Mouse (Mus musculus) heart, embryonic 16.5 days (tissue): ENCODE measurements around the gene Ryr1. TPM values are rescaled to one million over a fixed set of nuclear protein-coding genes. Genes with fewer than 3 reads are reported as not detected.

ENCODE experiments used
- ATAC-seq: fragments of 200-750 bp; cut with Nextera tagmentation; replicated peaks from 2 replicates; pipeline ENCODE4 v1.8.0; 2017; ENCODE audit warnings: moderate number of reproducible peaks; ENCODE audit not compliant: insufficient read depth, low FRiP score; ENCODE audit errors: extremely low read depth
- H3K27ac ChIP-seq: fragments of 300-500 bp; sonication (generic); 2 replicates; pipeline ENCODE4 v1.5.1; 2014; ENCODE audit warnings: mild to moderate bottlenecking, low read length, control low read depth, moderate library complexity
- H3K27me3 ChIP-seq: fragments of 300-500 bp; sonication (generic); 2 replicates; pipeline ENCODE4 v1.6.1; 2014; ENCODE audit warnings: low read length, mixed read lengths; ENCODE audit not compliant: control insufficient read depth, insufficient read depth
- H3K36me3 ChIP-seq: fragments of 300-500 bp; sonication (generic); 2 replicates; pipeline ENCODE4 v1.6.1; 2014; ENCODE audit not compliant: control insufficient read depth, insufficient read depth
- H3K4me1 ChIP-seq: fragments of 300-500 bp; sonication (generic); 2 replicates; pipeline ENCODE4 v1.6.1; 2014; ENCODE audit warnings: low read length, mixed read lengths; ENCODE audit not compliant: control insufficient read depth, insufficient read depth
- H3K4me2 ChIP-seq: fragments of 300-500 bp; sonication (generic); 2 replicates; pipeline ENCODE4 v1.6.1; 2014; ENCODE audit warnings: low read depth, mild to moderate bottlenecking, control low read depth, low read length
- H3K4me3 ChIP-seq: fragments of 300-500 bp; sonication (generic); 2 replicates; pipeline ENCODE4 v1.5.1; 2014; ENCODE audit warnings: mild to moderate bottlenecking, control low read depth, low read length
- H3K9ac ChIP-seq: fragments of 300-500 bp; sonication (generic); 2 replicates; pipeline ENCODE4 v1.6.1; 2014; ENCODE audit warnings: low read length, control low read depth
- H3K9me3 ChIP-seq: fragments of 300-500 bp; sonication (generic); replicated peaks from 2 replicates; pipeline ENCODE4 v1.6.1; 2016; ENCODE audit warnings: low read length; ENCODE audit not compliant: control insufficient read depth
- WGBS: fragments of 180-500 bp; shearing (Covaris S2); extraction: QIAGEN DNeasy Blood & Tissue Kit; methylation state at CpG from one replicate; pipeline ENCODE4 v1.1.7; 2014; 5-methylcytosine and 5-hydroxymethylcytosine counted together
- polyA plus RNA-seq: library from polyadenylated mRNA; unstranded; fragments of >200 nt; fragmentation: Nextera tagmentation; extraction: Ambion mirVana; gene quantifications from 2 replicates; pipeline ENCODE4 v1.2.1, GENCODE M21; 2015

The Ryr1 gene
- polyA plus RNA-seq, 1 experiment from 2014 or later: 0.22 TPM

DNA sequence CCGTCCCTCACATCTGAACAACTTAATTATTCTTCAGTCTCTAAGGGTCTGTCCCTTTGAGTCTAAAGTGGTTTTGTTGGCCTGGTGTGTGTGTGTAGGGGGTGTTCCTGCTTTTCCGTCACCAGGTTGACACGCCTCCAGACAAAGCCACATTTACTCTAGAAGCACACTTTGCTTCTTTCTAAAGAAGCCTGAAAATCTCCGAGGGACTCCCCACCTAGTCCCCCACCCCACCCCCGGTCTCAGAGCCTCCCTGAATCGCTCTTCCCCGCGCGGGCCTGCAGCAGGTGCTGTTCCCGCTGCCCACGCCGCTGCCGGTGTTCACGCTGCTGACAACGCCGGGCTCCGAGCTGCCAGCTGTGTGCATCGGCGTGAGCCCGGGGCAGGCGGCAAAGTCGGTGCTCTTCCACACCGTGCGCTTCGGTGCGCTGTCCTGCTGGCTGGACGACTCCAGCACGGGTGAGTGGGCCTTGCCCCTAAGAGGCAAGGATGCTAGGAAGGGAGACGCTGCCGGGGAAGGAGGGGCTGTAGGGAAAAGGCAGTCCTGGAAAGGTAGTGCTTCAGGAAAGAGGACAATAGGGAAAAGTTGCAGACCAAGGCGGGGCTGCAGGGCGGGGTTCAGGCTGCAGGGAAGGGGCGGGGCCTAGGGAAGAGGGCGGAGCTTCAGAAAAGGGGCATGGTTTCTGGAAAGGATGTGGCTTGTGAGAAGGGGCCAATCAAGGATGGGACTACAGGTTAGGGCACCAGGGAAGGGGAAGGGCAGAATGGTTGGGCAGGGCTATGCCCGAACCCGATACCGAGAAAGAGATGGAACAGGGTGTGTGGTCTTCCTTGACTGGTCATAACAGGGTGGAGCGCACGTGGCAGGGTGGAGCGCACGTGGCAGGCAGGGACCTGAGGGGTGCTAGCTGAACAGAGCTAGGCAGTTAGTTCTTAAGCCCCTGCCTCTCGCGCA, 124.1 kb downstream of the Ryr1 start:
- H3K36me3 ChIP-seq: no peaks in the 10 kb centered on the region; the same call in 1 of the 2 replicates
- no peaks in the 10 kb centered on the region for H3K27me3 ChIP-seq
- ATAC-seq: peak; percentile 50
- H3K4me3 ChIP-seq: peak overlapping the region; percentile 52
- 8% methylated on average over 43 of the region's 43 CpGs for WGBS
- peak overlapping the region; percentile 62 for H3K9ac ChIP-seq
- H3K4me1 ChIP-seq: no peaks in the 10 kb centered on the region
- H3K9me3 ChIP-seq: no peaks in the 10 kb centered on the region
- H3K4me2 ChIP-seq: peak overlapping the region; percentile 80
- no peak overlapping the region for H3K27ac ChIP-seq

DNA sequence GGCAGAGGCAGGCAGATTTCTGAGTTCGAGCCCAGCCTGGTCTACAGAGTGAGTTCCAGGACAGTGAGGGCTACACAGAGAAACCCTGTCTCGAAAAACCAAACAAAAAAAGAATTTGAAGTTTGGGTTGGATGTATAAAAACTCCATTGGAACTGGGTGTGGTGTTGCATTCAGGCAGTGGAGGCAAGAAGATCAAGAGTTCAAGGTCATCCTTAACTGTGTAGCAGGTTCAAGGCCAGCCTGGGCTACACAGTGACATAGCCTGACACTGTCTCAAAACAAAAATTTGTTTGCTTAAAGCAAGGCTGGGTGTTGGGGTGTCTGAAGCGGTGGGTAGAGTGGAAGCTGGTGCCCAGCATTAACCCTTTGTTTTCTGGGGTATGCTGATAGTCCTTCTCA, 131.6 kb downstream of the Ryr1 start:
- ATAC-seq: no peak
- Histone ChIP-seq H3K36me3 (no peaks in the 10 kb centered on the region; the same call in 1 of the 2 replicates), H3K9ac (no peak overlapping the region), H3K4me2 (no peak overlapping the region), H3K27me3 (no peaks in the 10 kb centered on the region), H3K9me3 (0 out of 2 replicates have a peak, but pooled peaks cover 2% of the 10 kb centered on the region), H3K4me1 (no peaks in the 10 kb centered on the region), H3K27ac (no peak overlapping the region), H3K4me3 (no peak overlapping the region)
- 87% methylated on average over 3 of the region's 3 CpGs for WGBS

DNA sequence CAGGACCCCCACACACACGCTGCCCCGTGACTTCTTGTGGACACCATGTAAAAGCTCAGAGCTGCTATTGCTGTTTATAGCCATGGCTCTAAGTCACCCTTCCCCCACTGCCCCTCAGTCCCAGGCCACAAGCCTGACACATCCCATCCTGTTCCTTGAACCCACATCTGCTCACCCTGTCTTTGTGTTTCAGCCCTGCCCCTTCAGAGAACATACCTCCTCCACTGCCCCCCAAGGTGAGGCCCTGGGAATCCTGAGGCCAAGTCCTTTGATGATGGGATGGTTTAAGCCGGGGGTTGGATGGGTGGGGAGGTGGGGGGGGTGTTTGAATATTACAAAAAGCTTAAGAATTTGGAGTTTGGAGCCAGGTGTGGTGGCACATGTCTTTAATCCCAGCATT, 132.0 kb downstream of the Ryr1 start:
- H3K4me3 ChIP-seq: no peak overlapping the region

DNA sequence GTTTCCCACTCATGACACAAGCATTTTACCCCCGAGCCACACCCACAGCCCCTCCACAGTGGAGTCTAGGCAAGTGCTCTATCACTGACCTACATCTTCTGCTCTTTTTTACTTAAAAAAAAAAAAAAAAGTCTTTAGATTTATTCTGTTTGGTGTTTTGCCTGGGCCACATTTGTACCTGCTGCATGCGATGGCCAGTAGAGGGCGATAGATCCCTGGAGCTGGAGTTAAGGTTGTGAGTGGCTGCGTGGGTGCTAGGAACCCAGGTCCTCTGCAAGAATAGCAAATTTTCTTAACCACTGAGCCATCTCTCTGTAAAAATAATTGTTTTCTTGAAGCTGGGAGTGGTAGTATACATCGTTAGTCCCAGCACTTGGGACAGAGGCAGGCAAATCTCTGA, 133.4 kb downstream of the Ryr1 start:
- Histone ChIP-seq H3K4me1 (no peaks in the 10 kb centered on the region), H3K4me3 (no peak overlapping the region), H3K36me3 (no peaks in the 10 kb centered on the region; the same call in 1 of the 2 replicates), H3K4me2 (no peak overlapping the region), H3K27ac (no peak overlapping the region), H3K9me3 (0 out of 2 replicates have a peak, but pooled peaks cover 2% of the 10 kb centered on the region), H3K9ac (no peak overlapping the region), H3K27me3 (no peaks in the 10 kb centered on the region)
- WGBS: 68% methylated on average over 5 of the region's 5 CpGs
- ATAC-seq: no peak

More for the DNA sequence above, 132.0 kb downstream of the Ryr1 start:
- Histone ChIP-seq H3K4me2 (no peak overlapping the region), H3K4me1 (no peaks in the 10 kb centered on the region), H3K9me3 (0 out of 2 replicates have a peak, but pooled peaks cover 2% of the 10 kb centered on the region), H3K27ac (no peak overlapping the region), H3K27me3 (no peaks in the 10 kb centered on the region), H3K9ac (no peak overlapping the region), H3K36me3 (no peaks in the 10 kb centered on the region; the same call in 1 of the 2 replicates)
- WGBS: 88% methylated on average over 3 of the region's 3 CpGs
- ATAC-seq: no peak

DNA sequence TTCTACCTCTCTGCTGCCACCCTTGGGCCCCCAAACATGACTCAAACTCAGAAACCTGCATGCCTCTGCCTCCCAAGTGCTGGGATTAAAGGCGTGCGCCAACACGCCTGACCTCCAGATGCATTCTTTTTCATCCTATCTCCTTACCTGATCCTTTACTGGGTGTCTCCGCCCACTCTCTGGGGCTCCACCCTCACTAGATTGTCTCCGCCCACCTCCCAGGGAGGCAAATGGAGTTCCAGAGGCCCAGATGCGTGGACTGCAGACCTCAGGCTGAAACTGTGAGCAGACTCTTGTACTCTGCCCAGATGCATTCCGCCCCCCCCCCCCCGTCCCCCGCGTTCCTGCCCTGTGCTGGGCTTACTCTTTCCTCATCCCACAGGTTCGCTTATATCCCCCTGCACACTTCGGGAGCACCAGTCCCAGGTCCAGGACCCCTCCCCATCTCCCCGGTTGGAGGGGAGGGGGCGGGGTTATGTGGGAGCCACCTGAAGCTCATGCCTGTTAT, 134.2 kb downstream of the Ryr1 start:
- no peak overlapping the region for H3K9ac ChIP-seq
- no peak overlapping the region for H3K4me2 ChIP-seq
- H3K4me3 ChIP-seq: no peak overlapping the region
- ATAC-seq: no peak
- no peaks in the 10 kb centered on the region for H3K36me3 ChIP-seq
- H3K27ac ChIP-seq: no peak overlapping the region
- H3K27me3 ChIP-seq: no peaks in the 10 kb centered on the region
- 48% methylated on average over 13 of the region's 14 CpGs for WGBS
- no peaks in the 10 kb centered on the region for H3K4me1 ChIP-seq
- 0 out of 2 replicates have a peak, but pooled peaks cover 2% of the 10 kb centered on the region for H3K9me3 ChIP-seq

DNA sequence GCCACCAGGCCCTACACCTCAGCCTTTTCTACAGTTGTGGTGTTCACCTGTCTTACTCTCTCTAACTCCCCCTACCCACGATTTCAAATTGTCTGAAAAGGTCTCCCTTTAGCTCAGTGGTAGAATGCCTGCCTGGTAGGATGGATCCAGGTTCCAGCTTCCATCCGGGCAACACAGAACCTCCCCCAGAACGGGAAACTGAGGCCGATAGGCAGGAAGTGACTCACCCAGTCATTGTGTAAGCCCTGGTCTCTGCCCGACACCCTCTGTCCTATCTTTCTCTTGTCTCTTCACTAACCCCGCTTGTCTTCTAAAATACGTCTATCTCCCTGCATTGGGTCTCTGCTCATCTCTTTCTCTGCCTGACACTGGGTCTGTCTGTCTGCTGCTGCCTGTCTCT, 139.8 kb downstream of the Ryr1 start:
- Histone ChIP-seq H3K27me3 (no peaks in the 10 kb centered on the region), H3K4me2 (no peak overlapping the region), H3K4me1 (peaks cover 11% of the 10 kb centered on the region), H3K36me3 (no peaks in the 10 kb centered on the region), H3K27ac (no peak overlapping the region), H3K4me3 (no peak overlapping the region), H3K9ac (no peak overlapping the region), H3K9me3 (no peaks in the 10 kb centered on the region)
- no peak for ATAC-seq
- WGBS: 68% methylated on average over 7 of the region's 7 CpGs

DNA sequence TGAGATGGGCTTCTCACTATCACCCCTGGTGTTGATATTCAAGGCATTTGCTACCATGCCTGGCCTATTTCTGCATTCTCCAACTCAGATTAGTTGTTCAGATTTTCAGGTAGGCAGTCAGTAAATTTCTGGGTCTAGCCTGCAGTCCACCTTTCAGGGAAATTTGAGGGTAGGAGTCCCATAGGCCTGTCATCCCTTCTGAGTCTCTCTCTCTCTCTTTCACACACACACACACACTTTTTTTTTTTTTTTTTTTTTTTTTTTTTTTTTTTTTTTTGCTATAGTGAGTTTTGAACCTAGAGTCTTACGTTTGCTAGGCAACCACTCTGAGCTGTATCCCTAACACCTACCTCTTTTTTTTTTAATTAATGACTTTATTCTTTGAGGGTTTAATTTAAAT, 140.5 kb downstream of the Ryr1 start:
- Histone ChIP-seq H3K4me1 (peaks cover 11% of the 10 kb centered on the region), H3K36me3 (0 out of 2 replicates have a peak, but pooled peaks cover under 1% of the 10 kb centered on the region), H3K9ac (no peak overlapping the region), H3K4me2 (no peak overlapping the region), H3K27me3 (no peaks in the 10 kb centered on the region), H3K4me3 (no peak overlapping the region), H3K27ac (no peak overlapping the region), H3K9me3 (no peaks in the 10 kb centered on the region)
- 95% methylated on average over 1 of the region's 1 CpGs for whole genome bisulfite sequencing
- no peak for ATAC-seq

DNA sequence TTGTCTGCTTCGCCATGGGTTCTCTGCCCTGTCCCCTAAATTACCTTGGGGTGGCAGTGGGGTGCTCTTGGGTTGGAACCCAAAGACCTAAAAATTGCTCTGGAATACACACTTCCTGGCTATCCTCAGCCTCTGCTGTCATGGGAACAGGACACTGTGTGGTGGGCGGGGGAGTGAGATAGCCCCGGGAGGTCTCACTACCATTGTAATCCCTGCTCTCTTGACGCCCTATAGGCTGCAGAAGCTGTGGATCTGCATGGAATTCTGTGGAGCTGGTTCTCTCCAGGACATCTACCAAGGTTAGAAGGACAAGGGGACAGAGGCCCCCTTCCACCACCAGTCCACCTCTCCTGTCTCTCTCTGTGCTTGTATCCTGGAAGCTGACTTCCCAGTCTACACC, 141.1 kb downstream of the Ryr1 start:
- Histone ChIP-seq H3K36me3 (peaks cover 6% of the 10 kb centered on the region; the same call in 1 of the 2 replicates), H3K4me1 (peaks cover 11% of the 10 kb centered on the region), H3K9me3 (no peaks in the 10 kb centered on the region), H3K27me3 (no peaks in the 10 kb centered on the region), H3K4me2 (no peak overlapping the region; the same call in 1 of the 2 replicates), H3K27ac (no peak overlapping the region), H3K4me3 (no peak overlapping the region), H3K9ac (no peak overlapping the region)
- ATAC-seq: no peak
- WGBS: 64% methylated on average over 4 of the region's 4 CpGs

DNA sequence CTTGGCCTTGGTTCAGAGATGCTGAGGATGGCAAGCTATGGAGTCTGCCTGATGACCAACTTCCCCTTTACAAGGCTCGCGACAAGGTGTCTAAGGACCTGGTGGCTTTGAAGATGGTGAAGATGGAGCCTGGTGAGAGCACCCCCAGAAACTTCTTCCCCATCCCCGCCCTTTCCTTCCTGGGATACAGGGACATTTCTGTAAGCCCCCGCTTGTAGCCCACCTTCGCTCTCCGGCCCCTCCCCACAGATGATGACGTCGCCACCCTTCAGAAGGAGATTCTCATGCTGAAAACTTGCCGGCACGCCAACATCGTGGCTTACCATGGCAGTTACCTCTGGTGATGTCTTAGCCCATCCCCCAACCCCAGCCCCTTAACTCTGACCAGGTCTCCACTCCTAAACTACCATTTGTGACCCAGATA, 141.8 kb downstream of the Ryr1 start:
- WGBS: 57% methylated on average over 11 of the region's 11 CpGs
- H3K27ac ChIP-seq: peak overlapping the region; percentile 86; the same call in 1 of the 2 replicates

More for the DNA sequence above, 141.8 kb downstream of the Ryr1 start:
- Histone ChIP-seq H3K4me2 (peak overlapping the region; percentile 73), H3K9ac (peak overlapping the region; percentile 81), H3K4me3 (peak overlapping the region; percentile 80), H3K4me1 (peaks cover 11% of the 10 kb centered on the region), H3K9me3 (no peaks in the 10 kb centered on the region), H3K27me3 (no peaks in the 10 kb centered on the region), H3K36me3 (peaks cover 13% of the 10 kb centered on the region; the same call in 1 of the 2 replicates)
- ATAC-seq: no peak
